Mouse (Mus musculus) liver, adult 2 months (tissue): ENCODE data around the gene Polh.

Experiments
- CTCF ChIP-seq: fragments of 200-500 bp; IDR thresholded peaks from 2 replicates; pipeline ENCODE4 v1.5.1; 2011; ENCODE audit warnings: low read depth, low read length, control low read depth
- POLR2A ChIP-seq: fragments of 200-500 bp; IDR thresholded peaks from 2 replicates; pipeline ENCODE4 v1.6.1; 2011; ENCODE audit warnings: low read length, control low read depth; ENCODE audit not compliant: insufficient read depth; ENCODE audit errors: extremely low read depth

GRCm38 (mm10) chr17:46241471-46241870 lies 39.0 kb upstream of the Polh start:
- TF ChIP-seq CTCF (no peak), POLR2A (no peak)
